Mouse (Mus musculus): Measurements from ENCODE around the gene Rab11a. TPM values are rescaled to one million over a fixed set of nuclear protein-coding genes. Genes with fewer than 3 reads are reported as not detected.
A peak's percentile ranks its signal among the peaks of the same experiment; 100 is the strongest.
"Not testable (repeated sequence)": the region's sequence is repeated elsewhere in the genome, so short reads cannot be mapped to it uniquely, and the experiment has no call there.

Gene Rab11a
- polyA plus RNA-seq, 1 experiment from 2014 or later: 247 TPM

DNA sequence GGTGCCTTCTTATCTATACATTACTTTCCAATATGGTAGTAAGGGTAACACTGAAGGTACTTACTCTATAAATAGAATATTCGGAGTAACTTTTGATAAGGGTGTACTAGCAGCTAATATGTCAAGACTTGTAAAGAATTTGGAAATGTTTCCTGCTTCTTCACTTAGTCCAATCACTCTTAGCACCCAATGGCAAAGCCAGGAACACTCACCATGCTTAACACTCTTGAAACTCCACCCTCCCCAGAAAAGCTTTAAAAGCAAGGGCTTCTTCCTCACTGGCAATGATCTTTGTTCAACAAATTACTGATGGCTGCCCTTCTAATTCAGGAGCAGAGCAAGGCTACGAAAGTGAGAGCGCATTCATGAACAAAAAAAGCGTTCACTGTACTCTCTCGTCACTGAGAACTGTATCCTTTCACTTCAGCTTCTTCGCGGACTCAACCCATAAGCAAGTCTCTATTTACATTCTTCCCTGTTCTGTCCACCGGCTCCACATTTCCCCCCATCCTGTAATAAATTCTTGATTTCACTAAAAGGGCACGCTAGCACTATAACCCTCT is 1.4 kb downstream of the Rab11a start:
- Histone ChIP-seq H3K9me3 (no peaks in the 10 kb centered on the region), H3K4me1 (peaks cover 9% of the 10 kb centered on the region), H3K4me3 (peak overlapping the region; percentile 88), H3K27me3 (replicated peaks; ENCODE audit: low read depth, poor library complexity, severe bottlenecking) (no peaks in the 10 kb centered on the region), H3K36me3 (replicated peaks) (no peaks in the 10 kb centered on the region), H3K27ac (replicated peaks) (peak overlapping the region; percentile 87)
- no peak for DNase-seq (ENCODE audit: low spot score)
- 16% methylated on average over 9 of the region's 9 CpGs for WGBS

DNA sequence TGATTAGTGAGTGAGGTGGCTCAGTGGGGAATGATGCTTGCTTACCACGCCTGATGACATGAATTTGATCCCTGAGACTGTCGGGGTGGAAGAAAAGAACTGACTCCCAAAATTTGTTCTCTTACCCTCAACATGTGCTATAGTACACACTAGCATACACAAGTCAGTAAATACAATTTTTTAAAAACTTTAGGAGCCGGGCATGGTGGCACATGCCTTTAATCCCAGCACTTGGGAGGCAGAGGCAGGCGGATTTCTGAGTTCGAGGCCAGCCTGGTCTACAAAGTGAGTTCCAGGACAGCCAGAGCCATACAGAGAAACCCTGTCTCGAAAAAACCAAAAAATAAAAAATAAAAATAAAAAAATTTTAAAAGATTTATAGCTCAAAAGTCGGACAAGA is 2.6 kb downstream of the Rab11a start:
- 90% methylated on average over 7 of the region's 7 CpGs for WGBS
- H3K9me3 ChIP-seq; H3K4me1 ChIP-seq; DNase-seq (ENCODE audit: low spot score); H3K27me3 ChIP-seq (replicated peaks; ENCODE audit: low read depth, poor library complexity, severe bottlenecking); H3K36me3 ChIP-seq (replicated peaks); H3K4me3 ChIP-seq; H3K27ac ChIP-seq (replicated peaks): not testable (repeated sequence)

DNA sequence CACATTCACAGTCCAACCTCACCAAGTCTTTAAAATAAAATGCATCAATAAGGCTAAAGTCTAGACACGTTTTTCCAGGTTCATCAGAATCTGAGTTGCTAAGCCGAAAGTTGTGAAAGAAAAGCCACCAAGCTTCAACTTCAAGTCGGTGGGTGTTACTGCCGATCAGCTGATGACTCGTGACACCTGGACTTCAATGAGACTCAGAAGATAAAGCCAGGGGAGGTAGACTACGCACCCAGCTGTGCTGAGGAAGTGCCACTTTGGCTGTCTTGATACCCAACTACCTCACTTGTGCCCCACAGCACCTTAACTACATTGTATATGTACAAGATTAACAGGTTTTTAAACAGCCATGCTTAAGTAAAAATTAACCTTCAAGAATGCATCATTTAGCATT is 3.4 kb downstream of the Rab11a start:
- H3K36me3 ChIP-seq (replicated peaks): no peaks in the 10 kb centered on the region
- H3K4me1 ChIP-seq: peaks cover 9% of the 10 kb centered on the region
- no peaks in the 10 kb centered on the region for H3K27me3 ChIP-seq (replicated peaks; ENCODE audit: low read depth, poor library complexity, severe bottlenecking)
- no peak overlapping the region for H3K4me3 ChIP-seq
- WGBS: 81% methylated on average over 6 of the region's 6 CpGs
- no peak overlapping the region for H3K27ac ChIP-seq (replicated peaks)
- no peak for DNase-seq (ENCODE audit: low spot score)
- no peaks in the 10 kb centered on the region for H3K9me3 ChIP-seq

DNA sequence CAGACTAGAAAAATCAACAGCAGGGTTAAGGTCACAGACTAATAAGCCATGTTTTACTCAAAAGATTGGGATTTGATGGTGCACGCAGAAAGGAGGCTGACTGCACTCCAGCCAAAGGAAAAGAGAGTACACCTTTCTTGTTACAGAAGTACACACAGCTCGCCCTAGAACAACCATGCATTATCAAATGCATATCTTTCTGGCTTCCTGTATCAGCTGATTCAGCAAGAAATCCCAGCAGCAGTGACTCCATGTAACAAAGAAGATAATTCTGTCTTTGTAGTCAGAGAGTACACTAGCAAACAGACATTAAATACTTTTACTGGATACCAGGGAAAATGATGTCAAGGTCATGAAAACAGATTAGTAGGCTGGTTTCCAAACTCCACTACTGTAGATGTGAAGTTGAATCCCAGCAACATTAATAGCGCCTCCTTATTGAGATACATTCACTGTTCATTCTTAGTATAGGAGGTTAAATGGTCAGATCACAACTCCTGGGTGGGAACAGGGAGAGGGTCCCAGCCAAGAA is 6.5 kb downstream of the Rab11a start:
- H3K4me1 ChIP-seq: peaks cover 4% of the 10 kb centered on the region
- no peak overlapping the region for H3K27ac ChIP-seq (replicated peaks)
- H3K36me3 ChIP-seq (replicated peaks): peaks cover 21% of the 10 kb centered on the region
- WGBS: 94% methylated on average over 3 of the region's 3 CpGs
- H3K9me3 ChIP-seq: no peaks in the 10 kb centered on the region
- no peak overlapping the region for H3K4me3 ChIP-seq
- no peaks in the 10 kb centered on the region for H3K27me3 ChIP-seq (replicated peaks; ENCODE audit: low read depth, poor library complexity, severe bottlenecking)
- DNase-seq (ENCODE audit: low spot score): no peak

DNA sequence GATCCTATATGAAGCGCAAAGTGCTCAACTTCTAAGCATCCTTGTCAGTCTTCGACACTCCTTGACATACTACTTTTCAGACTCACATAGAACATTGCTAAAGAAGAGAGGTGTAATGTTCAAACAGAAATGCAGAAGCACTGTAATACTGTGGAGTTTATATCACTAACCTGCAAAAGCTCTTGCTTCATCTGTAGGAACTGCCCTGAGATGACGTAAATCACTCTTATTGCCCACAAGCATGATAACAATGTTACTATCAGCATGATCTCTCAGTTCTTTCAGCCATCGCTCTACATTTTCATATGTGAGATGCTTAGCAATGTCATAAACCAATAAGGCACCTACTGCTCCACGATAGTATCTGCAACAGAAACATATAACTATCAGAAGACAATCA is 11.1 kb downstream of the Rab11a start:
- 94% methylated on average over 5 of the region's 5 CpGs for WGBS
- H3K27me3 ChIP-seq (replicated peaks; ENCODE audit: low read depth, poor library complexity, severe bottlenecking): no peaks in the 10 kb centered on the region
- H3K36me3 ChIP-seq (replicated peaks): peaks cover 53% of the 10 kb centered on the region
- H3K4me3 ChIP-seq: no peak overlapping the region
- H3K27ac ChIP-seq (replicated peaks): no peak overlapping the region
- DNase-seq (ENCODE audit: low spot score): no peak
- no peaks in the 10 kb centered on the region for H3K9me3 ChIP-seq
- H3K4me1 ChIP-seq: no peaks in the 10 kb centered on the region

DNA sequence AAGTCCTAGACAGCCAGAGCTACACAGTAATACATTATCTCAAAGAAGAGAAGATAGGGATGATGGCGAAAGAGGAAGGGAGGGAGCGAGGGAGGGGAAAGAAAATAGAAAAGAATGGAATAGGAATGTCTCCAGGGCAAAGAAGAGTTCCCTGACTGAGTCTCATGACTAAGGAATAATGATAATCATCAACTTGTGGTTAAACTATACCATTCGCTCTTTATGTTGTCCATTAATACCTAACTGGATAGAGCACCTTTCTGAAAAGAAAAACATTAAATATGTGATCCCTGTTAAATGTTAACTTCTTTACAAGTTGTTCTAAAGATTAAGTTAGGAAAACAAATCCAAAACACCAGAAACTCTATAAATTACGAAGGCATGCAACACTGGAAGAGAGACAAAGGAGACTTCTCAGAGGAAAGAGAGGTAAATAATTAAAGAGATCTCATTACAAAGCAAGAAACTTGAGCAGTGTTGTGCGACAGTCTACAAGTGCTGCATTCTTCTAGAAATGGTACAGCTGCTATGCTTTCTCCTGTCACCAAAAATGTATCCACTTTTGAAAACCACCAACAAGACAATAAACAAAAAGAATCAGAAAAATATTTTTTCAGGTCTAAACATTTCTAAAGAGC is 17.9 kb downstream of the Rab11a start:
- no peak for DNase-seq (ENCODE audit: low spot score)
- Histone ChIP-seq H3K36me3 (replicated peaks) (peaks cover 33% of the 10 kb centered on the region), H3K9me3 (no peaks in the 10 kb centered on the region), H3K4me3 (no peak overlapping the region), H3K27me3 (replicated peaks; ENCODE audit: low read depth, poor library complexity, severe bottlenecking) (no peaks in the 10 kb centered on the region), H3K4me1 (0 out of 2 replicates have a peak, but pooled peaks cover 2% of the 10 kb centered on the region), H3K27ac (replicated peaks) (no peak overlapping the region)
- WGBS: 76% methylated on average over 5 of the region's 5 CpGs

DNA sequence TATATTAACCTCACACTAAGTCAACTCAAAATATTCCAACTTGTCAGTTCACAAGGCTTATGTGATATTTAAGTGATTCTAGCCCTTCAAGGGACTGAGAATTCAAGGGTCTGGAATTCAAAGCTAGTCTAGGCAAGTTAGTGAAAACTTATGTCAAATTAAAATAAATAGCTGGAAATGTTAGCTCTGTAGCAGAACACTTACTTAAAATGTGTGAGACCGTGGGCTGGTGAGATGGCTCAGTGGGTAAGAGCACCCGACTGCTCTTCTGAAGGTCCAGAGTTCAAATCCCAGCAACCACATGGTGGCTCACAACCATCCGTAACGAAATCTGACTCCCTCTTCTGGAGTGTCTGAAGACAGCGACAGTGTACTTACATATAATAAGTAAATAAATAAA is 27.3 kb downstream of the Rab11a start:
- H3K4me3 ChIP-seq; H3K27me3 ChIP-seq (replicated peaks; ENCODE audit: low read depth, poor library complexity, severe bottlenecking); H3K9me3 ChIP-seq; H3K4me1 ChIP-seq; DNase-seq (ENCODE audit: low spot score); H3K27ac ChIP-seq (replicated peaks): not testable (repeated sequence)
- H3K36me3 ChIP-seq (replicated peaks): peaks cover 30% of the 10 kb centered on the region
- 93% methylated on average over 5 of the region's 5 CpGs for WGBS

DNA sequence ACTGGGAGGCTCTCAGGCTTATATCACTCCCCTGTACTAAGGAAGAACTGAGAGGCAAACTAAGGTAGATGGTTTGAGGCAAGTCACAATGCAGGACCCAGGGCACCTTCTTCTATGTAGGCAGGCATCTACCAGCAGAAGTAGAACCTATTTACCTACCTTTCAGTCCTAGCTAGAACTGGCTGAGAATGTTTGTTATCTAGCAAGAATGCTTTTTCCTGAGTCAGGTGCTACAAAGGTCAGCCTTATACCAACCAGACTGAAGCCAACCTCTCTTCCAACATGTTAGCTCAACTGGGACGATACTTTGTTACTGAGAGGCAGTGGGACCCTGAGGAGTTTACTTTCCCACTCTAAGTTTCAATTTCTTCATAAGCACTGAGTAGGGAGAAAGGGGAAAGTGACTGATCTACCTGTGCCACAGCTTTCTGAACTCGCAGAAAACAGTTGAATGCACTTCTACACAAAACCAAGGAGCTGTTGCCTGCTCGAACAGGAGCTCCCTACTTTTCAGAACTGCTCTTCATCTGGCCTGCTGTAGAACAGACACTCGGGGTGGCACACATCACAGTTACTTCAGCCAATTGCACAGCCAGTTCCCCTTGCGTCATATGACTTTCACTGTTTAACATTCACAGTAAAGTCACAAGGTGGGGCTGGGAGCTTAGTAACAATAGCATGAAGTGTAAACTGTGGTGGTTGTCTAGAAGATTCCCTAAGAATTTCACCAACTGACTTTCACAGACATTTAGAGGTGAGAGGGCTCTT is 33.3 kb downstream of the Rab11a start:
- no peaks in the 10 kb centered on the region for H3K4me1 ChIP-seq
- peaks cover 32% of the 10 kb centered on the region for H3K36me3 ChIP-seq (replicated peaks)
- no peak overlapping the region for H3K27ac ChIP-seq (replicated peaks)
- no peaks in the 10 kb centered on the region for H3K9me3 ChIP-seq
- no peak for DNase-seq (ENCODE audit: low spot score)
- WGBS: 91% methylated on average over 5 of the region's 5 CpGs
- H3K27me3 ChIP-seq (replicated peaks; ENCODE audit: low read depth, poor library complexity, severe bottlenecking): no peaks in the 10 kb centered on the region
- H3K4me3 ChIP-seq: no peak overlapping the region

DNA sequence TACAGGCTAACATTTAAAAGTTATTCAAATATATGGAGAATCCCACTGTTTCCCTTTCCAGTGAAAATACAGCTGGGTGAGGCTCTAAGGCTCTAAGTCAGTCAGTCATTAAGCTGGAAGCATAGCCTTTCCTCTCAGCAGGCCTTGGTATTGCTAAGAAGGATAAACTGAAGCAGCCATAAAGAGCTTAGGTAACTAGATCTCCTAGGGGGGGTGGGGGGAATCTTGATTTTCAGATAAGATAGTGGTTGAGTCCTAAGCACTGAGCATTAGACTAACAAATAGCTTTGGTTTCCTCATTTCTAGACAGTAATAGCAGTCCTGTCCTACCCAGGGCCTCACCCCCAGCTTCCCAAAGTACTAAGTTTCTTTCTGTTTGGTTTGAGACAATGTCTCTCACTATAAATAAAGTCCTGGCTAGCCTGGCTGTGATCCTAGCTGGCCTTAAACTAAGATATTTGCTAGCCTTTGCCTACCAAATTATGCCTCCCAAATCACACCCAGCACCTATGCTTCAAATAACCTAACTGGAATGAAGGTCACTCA is 34.1 kb downstream of the Rab11a start:
- Histone ChIP-seq H3K4me3 (no peak overlapping the region), H3K27me3 (replicated peaks; ENCODE audit: low read depth, poor library complexity, severe bottlenecking) (no peaks in the 10 kb centered on the region), H3K36me3 (replicated peaks) (peaks cover 30% of the 10 kb centered on the region), H3K27ac (replicated peaks) (no peak overlapping the region), H3K4me1 (no peaks in the 10 kb centered on the region), H3K9me3 (no peaks in the 10 kb centered on the region)
- DNase-seq (ENCODE audit: low spot score): no peak

DNA sequence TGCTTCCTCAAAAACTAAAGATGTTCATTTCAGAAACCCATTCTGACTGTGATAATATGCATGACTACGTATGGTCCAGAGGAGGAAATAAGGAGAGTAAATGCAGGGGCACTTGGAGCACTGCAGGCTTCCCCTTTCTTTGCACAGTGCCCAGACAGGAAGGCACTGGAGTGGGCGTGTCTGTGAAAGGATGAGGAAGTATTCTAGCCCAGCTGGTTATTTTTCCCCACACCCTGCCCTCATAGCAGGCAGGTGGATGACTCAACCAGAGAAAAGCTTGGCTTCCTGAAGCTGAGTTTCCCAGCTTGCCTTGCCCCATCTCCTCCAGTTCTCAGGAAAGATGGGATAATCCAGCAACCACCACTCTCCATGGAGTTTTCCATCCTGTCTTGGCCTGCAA is 34.6 kb downstream of the Rab11a start:
- Histone ChIP-seq H3K36me3 (replicated peaks) (peaks cover 24% of the 10 kb centered on the region), H3K4me1 (no peaks in the 10 kb centered on the region), H3K4me3 (no peak overlapping the region), H3K27me3 (replicated peaks; ENCODE audit: low read depth, poor library complexity, severe bottlenecking) (no peaks in the 10 kb centered on the region), H3K9me3 (no peaks in the 10 kb centered on the region), H3K27ac (replicated peaks) (no peak overlapping the region)
- WGBS: 72% methylated on average over 2 of the region's 2 CpGs
- no peak for DNase-seq (ENCODE audit: low spot score)

DNA sequence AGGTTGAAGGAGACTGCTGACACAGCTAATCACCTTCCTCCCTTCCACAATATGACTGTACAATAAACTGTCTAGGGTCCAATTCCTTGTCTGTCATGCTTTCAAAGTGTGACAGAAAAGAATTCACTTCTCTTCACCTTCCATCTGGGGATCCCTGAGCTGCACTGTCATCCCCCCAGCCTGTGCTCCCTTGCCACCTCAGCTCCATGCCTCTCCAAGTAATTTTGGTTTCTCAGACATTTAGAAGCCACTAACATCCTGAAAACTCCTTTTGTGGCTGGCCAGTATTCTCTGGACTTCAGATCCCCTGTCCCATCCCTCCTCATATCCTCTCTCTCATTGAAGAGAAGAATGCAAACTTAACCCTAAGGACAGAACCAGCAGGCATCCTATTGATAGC is 35.2 kb downstream of the Rab11a start:
- no peaks in the 10 kb centered on the region for H3K9me3 ChIP-seq
- no peaks in the 10 kb centered on the region for H3K4me1 ChIP-seq
- no peaks in the 10 kb centered on the region for H3K27me3 ChIP-seq (replicated peaks; ENCODE audit: low read depth, poor library complexity, severe bottlenecking)
- peaks cover 19% of the 10 kb centered on the region for H3K36me3 ChIP-seq (replicated peaks)
- no peak for DNase-seq (ENCODE audit: low spot score)
- no peak overlapping the region for H3K4me3 ChIP-seq
- no peak overlapping the region for H3K27ac ChIP-seq (replicated peaks)

DNA sequence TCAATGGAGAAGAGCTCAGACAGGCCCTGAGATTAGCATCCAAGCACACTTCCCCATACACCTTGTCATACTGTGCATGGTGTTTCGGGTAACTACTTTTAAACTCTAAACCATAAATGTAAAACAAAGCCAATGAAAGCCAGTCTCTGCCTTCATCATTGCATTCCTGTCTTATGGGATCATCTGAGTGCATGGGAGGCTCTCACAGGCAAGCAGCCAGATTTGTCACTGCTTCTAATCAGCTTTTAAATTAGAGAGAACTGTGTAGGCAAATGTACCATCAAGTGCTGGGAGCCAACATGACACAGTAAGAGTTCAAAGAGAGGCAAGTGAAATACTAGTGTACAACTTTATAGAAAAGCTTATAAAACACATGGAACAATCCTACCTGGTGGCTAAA is 35.9 kb downstream of the Rab11a start:
- H3K36me3 ChIP-seq (replicated peaks): peaks cover 16% of the 10 kb centered on the region; the same call in 1 of the 2 replicates
- H3K27me3 ChIP-seq (replicated peaks; ENCODE audit: low read depth, poor library complexity, severe bottlenecking): no peaks in the 10 kb centered on the region
- 95% methylated on average over 1 of the region's 1 CpGs for WGBS
- no peak overlapping the region for H3K27ac ChIP-seq (replicated peaks)
- no peaks in the 10 kb centered on the region for H3K9me3 ChIP-seq
- no peaks in the 10 kb centered on the region for H3K4me1 ChIP-seq
- no peak overlapping the region for H3K4me3 ChIP-seq
- DNase-seq (ENCODE audit: low spot score): no peak
